Mouse (Mus musculus): ENCODE measurements around the gene Pde4b. TPM values are rescaled to one million over a fixed set of nuclear protein-coding genes. Genes with fewer than 3 reads are reported as not detected.
"Not testable (repeated sequence)": the region's sequence is repeated elsewhere in the genome, so short reads cannot be mapped to it uniquely, and the experiment has no call there.

Pde4b gene
- polyA plus RNA-seq (2015; fragmentation: Nextera tagmentation; extraction: Ambion mirVana) = 11.9 TPM in 2 replicates

DNA sequence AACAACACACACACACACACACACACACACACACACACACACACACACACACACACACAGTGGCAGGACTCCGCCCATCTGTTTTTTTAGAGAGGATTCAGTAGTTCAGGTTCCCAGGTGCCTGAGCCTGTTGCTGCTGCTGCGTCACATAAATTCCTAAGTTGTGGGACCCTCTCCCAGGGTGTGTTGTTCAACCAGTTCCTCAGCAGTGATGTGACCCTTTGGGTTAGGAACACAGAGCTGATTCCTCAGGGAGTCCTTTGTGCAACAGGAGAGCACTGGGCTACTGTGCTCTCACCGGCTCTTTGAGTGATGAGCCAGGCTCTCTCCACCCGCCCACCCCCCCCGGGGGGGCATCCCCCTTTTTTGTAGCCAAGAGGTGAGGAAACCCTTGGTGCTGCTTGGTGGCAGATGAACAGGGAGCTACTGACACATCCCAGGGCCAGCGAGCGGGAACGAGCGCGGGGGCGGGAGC is at the start of gene Pde4b:
TSS of gene Pde4b (plus strand) at position 453 of the 475 bp plus-strand sequence.
- peak; percentile 29; the same call in 1 of the 2 replicates for ATAC-seq (replicated peaks; ENCODE audit: low FRiP score, low read depth)
- Histone ChIP-seq H3K4me1 (replicated peaks; ENCODE audit: insufficient read depth, low read length) (0 out of 2 replicates have a peak, but pooled peaks cover 10% of the 10 kb centered on the region), H3K27me3 (ENCODE audit: insufficient read depth, low read length) (peaks cover 22% of the 10 kb centered on the region), H3K9ac (ENCODE audit: low read depth, low read length) (0 out of 2 replicates have a peak within 1 kb of the TSS, but pooled peaks have one; percentile 23), H3K4me2 (ENCODE audit: low read length) (peak within 1 kb of the TSS; percentile 89), H3K36me3 (ENCODE audit: insufficient read depth, low read length) (no peaks in the 10 kb centered on the region), H3K27ac (no peak within 1 kb of the TSS), H3K9me3 (replicated peaks; ENCODE audit: low read length) (no peaks in the 10 kb centered on the region), H3K4me3 (replicated peaks; ENCODE audit: low read depth, low read length) (peak within 1 kb of the TSS; percentile 42)
- no peak for TF ChIP-seq CTCF (IDR thresholded peaks at IDR 0.05; ENCODE audit: low read depth)
- 7% methylated on average over 11 of the region's 11 CpGs for WGBS
- DNase-seq (ENCODE audit: low spot score) = no peak

DNA sequence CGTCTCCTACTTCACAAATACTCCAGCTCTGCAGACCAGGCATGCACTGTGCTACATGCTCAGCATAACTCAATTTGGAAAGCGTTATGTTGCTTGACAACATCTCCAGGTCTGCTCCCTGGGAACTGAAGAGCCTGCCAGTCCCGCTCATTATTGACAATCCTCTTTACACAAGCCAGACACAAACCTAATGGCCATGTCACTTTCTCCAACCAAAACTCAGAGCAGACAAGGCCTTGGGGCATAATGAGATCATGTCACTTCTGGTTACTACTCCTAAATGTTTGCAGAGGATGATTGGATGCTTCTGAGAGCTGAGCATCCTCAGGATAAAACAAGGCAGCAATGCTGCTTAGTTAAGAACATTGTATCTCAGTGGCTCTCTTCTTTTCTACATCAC is 47.2 kb upstream of the Pde4b start:
- Histone ChIP-seq H3K27me3 (ENCODE audit: insufficient read depth, low read length) (no peaks in the 10 kb centered on the region), H3K27ac (no peak overlapping the region), H3K9ac (ENCODE audit: low read depth, low read length) (no peak overlapping the region), H3K4me2 (ENCODE audit: low read length) (no peak overlapping the region), H3K9me3 (replicated peaks; ENCODE audit: low read length) (no peaks in the 10 kb centered on the region), H3K36me3 (ENCODE audit: insufficient read depth, low read length) (no peaks in the 10 kb centered on the region), H3K4me1 (replicated peaks; ENCODE audit: insufficient read depth, low read length) (no peaks in the 10 kb centered on the region), H3K4me3 (replicated peaks; ENCODE audit: low read depth, low read length) (no peak overlapping the region)
- DNase-seq (ENCODE audit: low spot score) = no peak
- no peak for ATAC-seq (replicated peaks; ENCODE audit: low FRiP score, low read depth)
- WGBS = 90% methylated on average over 3 of the region's 3 CpGs
- TF ChIP-seq CTCF (IDR thresholded peaks at IDR 0.05; ENCODE audit: low read depth) = no peak

DNA sequence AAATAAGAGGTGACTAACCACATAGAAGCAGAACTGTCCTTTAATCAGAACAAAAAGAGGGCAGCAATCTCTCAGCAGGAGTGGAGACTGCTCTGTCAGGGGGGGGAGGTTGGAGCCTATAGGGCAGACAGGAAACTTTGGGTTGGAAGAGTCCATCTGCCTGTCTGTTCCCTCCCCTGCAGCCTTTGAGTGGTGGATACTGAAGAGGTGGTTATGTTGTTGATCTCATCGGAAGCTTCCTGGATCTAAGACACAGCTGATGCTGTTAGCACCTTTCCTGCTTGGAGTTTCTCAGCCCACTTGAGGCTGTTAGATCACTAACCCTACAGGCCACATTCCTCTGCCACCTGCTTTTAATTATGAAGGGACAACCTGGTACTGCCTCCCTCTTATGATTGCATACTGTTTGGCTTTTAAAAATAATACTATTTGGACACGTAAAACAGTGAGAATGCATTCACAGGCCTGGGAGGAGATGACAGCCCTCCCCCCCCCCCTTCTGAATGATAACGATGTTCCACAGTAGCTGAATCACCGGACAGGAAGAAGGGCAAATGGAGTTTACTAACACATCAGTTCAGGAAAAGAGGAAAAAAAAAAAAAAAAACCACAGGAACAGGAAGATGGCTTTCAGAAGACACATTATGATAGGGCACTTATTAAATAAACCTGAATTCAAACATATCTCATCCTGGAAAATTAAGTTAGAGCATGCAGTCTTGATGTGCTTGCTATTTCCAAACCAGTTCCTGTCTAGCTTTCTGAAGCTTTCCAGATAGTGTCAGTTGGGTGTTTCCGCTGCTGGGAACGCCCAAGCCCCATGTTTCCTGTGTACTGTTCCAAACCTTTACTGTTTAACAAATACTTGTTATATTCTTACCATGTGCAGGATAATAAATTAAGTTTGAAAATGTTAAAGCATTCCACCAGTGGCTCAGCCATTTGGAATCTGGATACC is 41.9 kb upstream of the Pde4b start:
- Histone ChIP-seq H3K9me3 (replicated peaks; ENCODE audit: low read length) (no peaks in the 10 kb centered on the region), H3K9ac (ENCODE audit: low read depth, low read length) (no peak overlapping the region), H3K27me3 (ENCODE audit: insufficient read depth, low read length) (no peaks in the 10 kb centered on the region), H3K4me1 (replicated peaks; ENCODE audit: insufficient read depth, low read length) (no peaks in the 10 kb centered on the region), H3K4me3 (replicated peaks; ENCODE audit: low read depth, low read length) (no peak overlapping the region), H3K27ac (peak overlapping the region; percentile 31; the same call in 1 of the 2 replicates), H3K4me2 (ENCODE audit: low read length) (no peak overlapping the region), H3K36me3 (ENCODE audit: insufficient read depth, low read length) (no peaks in the 10 kb centered on the region)
- WGBS = 49% methylated on average over 6 of the region's 6 CpGs
- no peak for ATAC-seq (replicated peaks; ENCODE audit: low FRiP score, low read depth)
- TF ChIP-seq CTCF (IDR thresholded peaks at IDR 0.05; ENCODE audit: low read depth) = no peak
- DNase-seq (ENCODE audit: low spot score) = peak; percentile 51

DNA sequence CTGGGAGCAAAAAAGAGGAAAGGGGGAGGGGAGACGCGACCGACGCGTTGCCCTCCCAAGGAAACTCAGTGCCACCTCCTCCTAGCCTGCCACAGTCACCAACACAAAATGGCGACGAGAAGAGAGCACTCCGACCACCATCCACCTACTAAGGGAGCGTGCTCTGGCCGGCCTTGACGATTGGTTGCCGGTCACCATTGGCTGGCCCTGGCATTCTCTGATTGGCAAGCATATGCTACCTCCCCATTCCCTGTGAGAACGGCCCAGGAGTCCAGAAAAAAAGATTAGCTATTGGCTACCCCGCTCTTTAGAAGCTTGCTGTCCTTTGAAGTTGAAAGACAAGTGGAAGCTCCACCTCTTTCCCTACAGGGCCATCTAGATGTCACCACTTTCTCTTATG is 38.0 kb upstream of the Pde4b start:
- not testable (repeated sequence) for H3K4me1 ChIP-seq (replicated peaks; ENCODE audit: insufficient read depth, low read length); H3K4me2 ChIP-seq (ENCODE audit: low read length); H3K9ac ChIP-seq (ENCODE audit: low read depth, low read length); DNase-seq (ENCODE audit: low spot score); H3K27ac ChIP-seq; H3K9me3 ChIP-seq (replicated peaks; ENCODE audit: low read length); H3K36me3 ChIP-seq (ENCODE audit: insufficient read depth, low read length); H3K27me3 ChIP-seq (ENCODE audit: insufficient read depth, low read length); H3K4me3 ChIP-seq (replicated peaks; ENCODE audit: low read depth, low read length)
- WGBS = 97% methylated on average over 14 of the region's 14 CpGs
- ATAC-seq (replicated peaks; ENCODE audit: low FRiP score, low read depth) = peak; percentile 61

DNA sequence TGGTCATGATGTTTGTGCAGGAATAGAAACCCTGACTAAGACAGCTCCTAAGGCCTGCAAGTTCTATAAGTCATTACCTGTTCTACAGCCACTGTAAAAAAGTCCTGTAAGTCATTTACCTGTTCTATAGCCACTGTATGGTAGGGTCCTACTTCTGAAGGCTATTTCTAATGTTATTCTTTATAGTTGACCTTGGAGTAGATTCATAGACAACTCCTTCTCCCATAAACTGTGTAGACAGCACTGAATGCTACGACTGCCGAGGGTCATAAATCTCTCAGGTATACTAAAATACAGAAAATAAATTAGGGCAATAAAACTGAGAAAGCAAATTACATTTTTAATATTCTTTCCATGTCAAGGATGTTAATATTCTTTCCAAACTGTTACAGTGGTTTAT is 26.0 kb upstream of the Pde4b start:
- no peaks in the 10 kb centered on the region for H3K36me3 ChIP-seq (ENCODE audit: insufficient read depth, low read length)
- 55% methylated on average over 2 of the region's 2 CpGs for WGBS
- no peak overlapping the region for H3K9ac ChIP-seq (ENCODE audit: low read depth, low read length)
- ATAC-seq (replicated peaks; ENCODE audit: low FRiP score, low read depth) = no peak
- no peak for DNase-seq (ENCODE audit: low spot score)
- no peaks in the 10 kb centered on the region for H3K27me3 ChIP-seq (ENCODE audit: insufficient read depth, low read length)
- no peak overlapping the region for H3K4me3 ChIP-seq (replicated peaks; ENCODE audit: low read depth, low read length)
- no peaks in the 10 kb centered on the region for H3K4me1 ChIP-seq (replicated peaks; ENCODE audit: insufficient read depth, low read length)
- no peak for TF ChIP-seq CTCF (IDR thresholded peaks at IDR 0.05; ENCODE audit: low read depth)
- H3K27ac ChIP-seq = no peak overlapping the region
- no peaks in the 10 kb centered on the region for H3K9me3 ChIP-seq (replicated peaks; ENCODE audit: low read length)
- H3K4me2 ChIP-seq (ENCODE audit: low read length) = no peak overlapping the region

DNA sequence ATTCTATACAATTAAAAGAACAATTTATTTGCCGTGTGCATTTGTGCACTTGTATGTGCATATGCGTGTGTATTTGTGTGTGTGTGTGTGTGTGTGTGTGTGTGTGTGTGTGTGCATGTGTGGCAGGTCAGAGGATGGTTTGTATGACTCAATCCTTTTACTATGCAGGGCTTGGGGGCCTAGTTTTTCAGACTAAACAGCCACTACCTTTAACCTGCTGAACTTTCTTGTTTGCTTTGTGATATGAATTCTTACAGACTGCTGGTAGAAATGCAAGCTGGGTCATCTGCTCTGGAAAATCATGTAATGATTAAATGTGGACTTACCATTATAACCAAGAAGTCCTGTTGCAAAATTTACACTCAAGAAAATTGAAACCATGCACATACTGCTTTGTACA is 18.0 kb upstream of the Pde4b start:
- Histone ChIP-seq H3K9ac (ENCODE audit: low read depth, low read length) (no peak overlapping the region), H3K9me3 (replicated peaks; ENCODE audit: low read length) (no peaks in the 10 kb centered on the region), H3K4me1 (replicated peaks; ENCODE audit: insufficient read depth, low read length) (no peaks in the 10 kb centered on the region), H3K27ac (no peak overlapping the region), H3K36me3 (ENCODE audit: insufficient read depth, low read length) (no peaks in the 10 kb centered on the region), H3K4me2 (ENCODE audit: low read length) (no peak overlapping the region), H3K4me3 (replicated peaks; ENCODE audit: low read depth, low read length) (no peak overlapping the region), H3K27me3 (ENCODE audit: insufficient read depth, low read length) (no peaks in the 10 kb centered on the region)
- TF ChIP-seq CTCF (IDR thresholded peaks at IDR 0.05; ENCODE audit: low read depth) = no peak
- ATAC-seq (replicated peaks; ENCODE audit: low FRiP score, low read depth) = no peak
- 88% methylated on average over 2 of the region's 2 CpGs for WGBS
- no peak for DNase-seq (ENCODE audit: low spot score)

All from kidney, postnatal 0 days (tissue).